Mouse (Mus musculus) kidney, adult 2 months (tissue): Measurements from ENCODE around the gene Eif4g3. TPM values are rescaled to one million over a fixed set of nuclear protein-coding genes. Genes with fewer than 3 reads are reported as not detected.
A peak's percentile ranks its signal among the peaks of the same experiment; 100 is the strongest.

Experiments used
- DNase-seq: peaks from one replicate; pipeline ENCODE4 v3.0.0; 2021
- H3K27ac ChIP-seq: fragments of 200-500 bp; 2 replicates; pipeline ENCODE4 v1.5.1; 2012; ENCODE audit warnings: low read depth, low read length, control low read depth, inconsistent platforms; ENCODE audit not compliant: insufficient read depth
- H3K27me3 ChIP-seq: fragments of 200-500 bp; replicated peaks from 2 replicates; pipeline ENCODE4 v1.6.1; 2012; ENCODE audit warnings: mild to moderate bottlenecking, moderate library complexity, low read length, inconsistent platforms; ENCODE audit not compliant: control insufficient read depth, insufficient read depth
- H3K36me3 ChIP-seq: fragments of 200-500 bp; 2 replicates; pipeline ENCODE4 v1.6.1; 2012; ENCODE audit warnings: mild to moderate bottlenecking, moderate library complexity, low read length, inconsistent platforms; ENCODE audit not compliant: control insufficient read depth, insufficient read depth
- H3K4me1 ChIP-seq: fragments of 200-500 bp; 2 replicates; pipeline ENCODE4 v1.6.1; 2011; ENCODE audit warnings: low read length; ENCODE audit not compliant: control insufficient read depth, insufficient read depth
- H3K4me3 ChIP-seq: fragments of 200-500 bp; 2 replicates; pipeline ENCODE4 v1.5.1; 2011; ENCODE audit warnings: mild to moderate bottlenecking, low read depth, low read length, control low read depth; ENCODE audit not compliant: insufficient read depth
- CTCF ChIP-seq: fragments of 200-500 bp; conservative IDR thresholded peaks from 2 replicates; pipeline ENCODE4 v1.5.1; 2011; ENCODE audit warnings: low read depth, mild to moderate bottlenecking, control low read depth, low read length, moderate library complexity, mixed read lengths; ENCODE audit not compliant: insufficient read depth, insufficient read length
- POLR2A ChIP-seq: fragments of 200-500 bp; IDR thresholded peaks from one replicate; pipeline ENCODE4 v1.6.1; 2011; ENCODE audit warnings: low read depth, low read length, control low read depth
- WGBS: fragments of 180-500 bp; shearing (Covaris S2); methylation state at CpG from one replicate; pipeline ENCODE4 v1.1.7; 2018; 5-methylcytosine and 5-hydroxymethylcytosine counted together
- polyA plus RNA-seq: library from polyadenylated mRNA; depleted of rRNA; stranded (reverse); fragments of >200 nt; gene quantifications from 2 replicates; pipeline ENCODE4 v1.2.3, GENCODE M21; 2012

Eif4g3 gene
- polyA plus RNA-seq, 1 experiment = 53.5 TPM

DNA sequence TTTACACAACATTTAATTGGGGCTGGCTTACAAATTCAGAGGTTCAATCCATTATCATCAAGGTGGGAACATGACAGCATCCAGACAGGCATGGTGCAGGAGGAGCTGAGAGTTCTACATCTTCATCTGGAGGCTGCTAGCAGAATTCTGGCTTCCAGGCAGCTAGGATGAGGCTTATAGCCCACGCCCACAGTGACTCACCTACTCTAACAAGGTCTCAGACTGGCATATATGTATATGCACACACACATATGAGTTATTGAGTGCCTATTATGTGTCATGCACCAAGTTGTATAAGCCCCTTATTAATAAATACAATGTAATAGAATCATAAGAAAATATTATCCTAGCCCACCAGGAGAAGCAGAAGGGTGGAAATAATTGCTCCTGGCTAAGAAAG is 10.0 kb upstream of the Eif4g3 start:
- WGBS = 84% methylated on average over 1 of the region's 1 CpGs
- Histone ChIP-seq H3K27me3 (no peaks in the 10 kb centered on the region), H3K4me3 (no peak overlapping the region), H3K4me1 (no peaks in the 10 kb centered on the region), H3K27ac (no peak overlapping the region), H3K36me3 (no peaks in the 10 kb centered on the region)
- DNase-seq = no peak
- no peak for TF ChIP-seq POLR2A
- TF ChIP-seq CTCF = no peak

DNA sequence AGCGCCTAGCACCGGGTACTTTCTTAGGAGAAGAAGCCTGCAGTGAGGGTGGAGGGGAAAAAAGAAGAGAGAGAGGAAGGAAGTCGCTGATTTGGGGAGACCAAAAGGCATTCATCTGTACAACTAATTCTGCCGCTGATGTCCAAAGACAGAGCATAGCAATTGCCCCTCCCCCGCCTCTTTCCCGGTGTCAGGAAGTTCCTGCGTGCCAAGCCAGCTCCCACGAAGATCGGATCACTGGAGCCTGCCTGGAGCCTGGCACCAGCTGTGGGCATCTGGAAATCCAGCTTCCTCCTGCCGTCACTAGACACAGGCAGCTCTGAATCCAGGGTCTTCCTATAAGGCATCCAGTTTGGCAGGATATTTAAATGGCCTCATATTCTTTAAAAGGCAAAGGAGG is 8.6 kb upstream of the Eif4g3 start:
- Histone ChIP-seq H3K27me3 (no peaks in the 10 kb centered on the region), H3K4me1 (no peaks in the 10 kb centered on the region), H3K36me3 (no peaks in the 10 kb centered on the region), H3K27ac (no peak overlapping the region), H3K4me3 (no peak overlapping the region)
- peak; percentile 66 for DNase-seq
- TF ChIP-seq POLR2A (no peak), CTCF (no peak)
- 14% methylated on average over 10 of the region's 10 CpGs for WGBS

DNA sequence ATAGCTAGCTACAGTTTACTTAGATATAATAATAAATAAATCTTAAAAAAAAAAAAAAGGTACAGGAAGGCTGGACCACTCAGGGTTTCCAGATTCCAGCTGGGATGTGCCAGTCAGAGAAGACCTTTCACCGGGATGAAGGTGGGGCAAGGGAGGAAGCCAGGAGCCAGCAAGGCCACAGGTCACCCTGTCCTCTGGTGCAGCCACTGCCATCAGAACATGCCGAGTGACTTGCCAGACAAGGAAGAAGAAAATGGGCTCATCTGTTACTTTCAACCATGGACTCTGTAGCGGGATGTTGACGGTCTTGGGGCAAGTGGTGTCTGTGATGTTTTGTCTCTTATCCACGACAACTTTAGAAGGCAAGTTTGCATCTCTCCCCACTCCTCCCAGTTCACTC is 8.1 kb upstream of the Eif4g3 start:
- WGBS = 47% methylated on average over 5 of the region's 5 CpGs
- Histone ChIP-seq H3K4me3 (no peak overlapping the region), H3K27ac (no peak overlapping the region), H3K36me3 (no peaks in the 10 kb centered on the region), H3K27me3 (no peaks in the 10 kb centered on the region), H3K4me1 (no peaks in the 10 kb centered on the region)
- TF ChIP-seq POLR2A (no peak), CTCF (no peak)
- no peak for DNase-seq

GRCm38 (mm10) chr4:137989426-137989825 is 3.4 kb upstream of the Eif4g3 start:
- no peaks in the 10 kb centered on the region for H3K27me3 ChIP-seq
- H3K4me3 ChIP-seq = no peak overlapping the region
- WGBS = 96% methylated on average over 5 of the region's 5 CpGs
- no peak for DNase-seq
- no peaks in the 10 kb centered on the region for H3K36me3 ChIP-seq
- no peak overlapping the region for H3K27ac ChIP-seq
- no peak for TF ChIP-seq POLR2A
- no peak for TF ChIP-seq CTCF
- 0 out of 2 replicates have a peak, but pooled peaks cover 4% of the 10 kb centered on the region for H3K4me1 ChIP-seq

- Histone ChIP-seq H3K27ac (no peak overlapping the region), H3K27me3 (no peaks in the 10 kb centered on the region), H3K4me3 (no peak overlapping the region), H3K36me3 (no peaks in the 10 kb centered on the region), H3K4me1 (peaks cover 11% of the 10 kb centered on the region; the same call in 1 of the 2 replicates)
- DNase-seq = no peak
- WGBS = 96% methylated on average over 4 of the region's 4 CpGs
- TF ChIP-seq POLR2A = no peak
These were observed 2.4 kb upstream of the Eif4g3 start for GRCm38 (mm10) chr4:137990433-137990832.

GRCm38 (mm10) chr4:137991240-137991639 is 1.6 kb upstream of the Eif4g3 start:
- Histone ChIP-seq H3K27ac (no peak overlapping the region), H3K4me3 (no peak overlapping the region), H3K4me1 (peaks cover 18% of the 10 kb centered on the region; the same call in 1 of the 2 replicates), H3K36me3 (no peaks in the 10 kb centered on the region), H3K27me3 (no peaks in the 10 kb centered on the region)
- no peak for DNase-seq
- TF ChIP-seq CTCF (no peak), POLR2A (no peak)
- WGBS = 78% methylated on average over 7 of the region's 7 CpGs

- H3K27ac ChIP-seq = peak overlapping the region; percentile 79
These were observed 503 bp downstream of the Eif4g3 start for GRCm38 (mm10) chr4:137993291-137993758.

More at GRCm38 (mm10) chr4:137993291-137993758, 503 bp downstream of the Eif4g3 start:
- peak; percentile 48 for TF ChIP-seq POLR2A
- no peak for TF ChIP-seq CTCF
- Histone ChIP-seq H3K27me3 (no peaks in the 10 kb centered on the region), H3K4me3 (peak overlapping the region; percentile 85), H3K4me1 (peaks cover 19% of the 10 kb centered on the region; the same call in 1 of the 2 replicates), H3K36me3 (no peaks in the 10 kb centered on the region; the same call in 1 of the 2 replicates)
- WGBS = 1% methylated on average over 59 of the region's 59 CpGs
- DNase-seq = peak; percentile 99
